Mouse (Mus musculus) forebrain, embryonic 11.5 days (tissue): ENCODE measurements around the gene Zbtb6. TPM values are rescaled to one million over a fixed set of nuclear protein-coding genes. Genes with fewer than 3 reads are reported as not detected.

Source experiments
- ATAC-seq: fragments of 200-750 bp; cut with Nextera tagmentation; replicated peaks from 2 replicates; pipeline ENCODE4 v1.8.0; 2017; ENCODE audit warnings: moderate TSS enrichment; ENCODE audit not compliant: low FRiP score
- DNase-seq: peaks from one replicate; pipeline ENCODE4 v3.0.0-alpha.2; 2017; ENCODE audit warnings: low spot score
- H3K27ac ChIP-seq: fragments of 300-500 bp; sonication (generic); 2 replicates; pipeline ENCODE4 v1.5.1; 2014; ENCODE audit warnings: low read depth, low read length
- H3K27me3 ChIP-seq: fragments of 300-500 bp; sonication (generic); 2 replicates; pipeline ENCODE4 v1.6.1; 2014; ENCODE audit warnings: mild to moderate bottlenecking, low read length, mixed read lengths; ENCODE audit not compliant: control insufficient read depth, insufficient read depth
- H3K36me3 ChIP-seq: fragments of 300-500 bp; sonication (generic); 2 replicates; pipeline ENCODE4 v1.6.1; 2014; ENCODE audit warnings: mild to moderate bottlenecking, low read length, moderate library complexity, mixed read lengths; ENCODE audit not compliant: control insufficient read depth, insufficient read depth
- H3K4me1 ChIP-seq: fragments of 300-500 bp; sonication (generic); replicated peaks from 2 replicates; pipeline ENCODE4 v1.6.1; 2014; ENCODE audit warnings: low read length, mixed read lengths; ENCODE audit not compliant: control insufficient read depth, insufficient read depth
- H3K4me2 ChIP-seq: fragments of 300-500 bp; sonication (generic); 2 replicates; pipeline ENCODE4 v1.6.1; 2014; ENCODE audit warnings: low read depth, mild to moderate bottlenecking, low read length, moderate library complexity, mixed read lengths; ENCODE audit not compliant: severe bottlenecking
- H3K4me3 ChIP-seq: fragments of 300-500 bp; sonication (generic); 2 replicates; pipeline ENCODE4 v1.5.1; 2014; ENCODE audit warnings: low read depth, low read length
- H3K9ac ChIP-seq: fragments of 300-500 bp; sonication (generic); 2 replicates; pipeline ENCODE4 v1.6.1; 2014; ENCODE audit warnings: low read length
- H3K9me3 ChIP-seq: fragments of 300-500 bp; sonication (generic); 2 replicates; pipeline ENCODE4 v1.6.1; 2016; ENCODE audit warnings: low read length, mixed read lengths; ENCODE audit not compliant: control insufficient read depth
- WGBS: fragments of 180-500 bp; shearing (Covaris S2); extraction: QIAGEN DNeasy Blood & Tissue Kit; methylation state at CpG from one replicate; pipeline ENCODE4 v1.1.7; 2014; 5-methylcytosine and 5-hydroxymethylcytosine counted together
- polyA plus RNA-seq: library from polyadenylated mRNA; unstranded; fragments of >200 nt; fragmentation: Nextera tagmentation; extraction: Ambion mirVana; gene quantifications from 2 replicates; pipeline ENCODE4 v1.2.1, GENCODE M21; 2014

The Zbtb6 gene
- polyA plus RNA-seq, result 8.0 and 8.5 TPM in 2 replicates

DNA sequence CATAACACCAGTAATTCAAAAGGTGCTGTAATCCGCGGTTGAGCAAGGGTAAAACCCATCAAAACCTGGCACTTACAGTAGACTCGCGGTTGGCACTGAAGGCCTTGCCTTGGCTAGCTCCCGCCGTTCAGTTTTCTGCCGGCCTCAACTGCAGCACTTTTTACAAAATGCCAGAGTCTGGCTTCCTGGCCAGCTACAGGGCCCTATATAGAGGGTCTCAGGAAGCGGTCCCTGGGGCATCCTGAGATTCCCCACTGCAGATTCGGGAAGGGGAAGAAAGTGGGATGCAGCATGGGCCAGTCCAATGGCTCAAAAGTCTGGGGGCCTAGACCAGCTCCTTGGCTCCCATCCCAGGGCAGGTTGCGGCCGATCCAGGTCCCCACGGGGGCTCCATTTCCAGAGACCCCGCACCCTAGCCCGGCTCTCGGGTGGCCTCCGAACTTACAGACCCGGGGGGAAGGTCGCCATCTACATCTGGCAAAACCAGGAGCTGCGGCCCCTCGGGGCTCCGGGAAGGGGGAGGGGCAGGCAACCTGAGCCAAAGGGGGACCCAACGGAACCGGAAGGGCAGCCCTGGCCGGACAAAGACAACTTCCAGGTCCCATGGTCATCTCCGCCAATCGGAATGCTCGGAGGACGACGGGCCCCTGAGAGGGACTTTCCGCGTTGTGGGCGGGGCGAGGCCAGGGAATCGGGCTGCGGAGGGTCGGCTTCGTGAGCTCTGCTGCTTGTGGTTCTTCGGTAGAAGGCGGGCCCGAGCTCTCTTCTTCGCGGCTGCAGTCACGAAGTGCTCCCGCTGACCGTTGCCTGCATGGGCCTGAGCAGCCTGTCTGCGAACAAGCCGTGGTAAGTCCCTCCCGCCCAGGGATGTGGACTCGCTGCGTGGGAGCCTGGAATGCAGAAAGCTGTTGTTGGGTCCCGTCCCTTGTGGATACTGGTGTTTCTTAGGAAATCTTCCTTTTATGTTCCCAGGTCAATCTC lies at the start of gene Zbtb6, which contains the start of the genes Zbtb26 and Rabgap1:
TSS of gene Zbtb6 (minus strand) at position 561 of the 981 bp plus-strand sequence.
TSS of gene Zbtb26 (minus strand) at position 525 of the 981 bp plus-strand sequence.
TSS of gene Rabgap1 (plus strand) at position 669 of the 981 bp plus-strand sequence.
- peak within 1 kb of the TSS; percentile 81 for H3K4me3 ChIP-seq
- H3K9ac ChIP-seq, result peak within 1 kb of the TSS; percentile 89
- H3K4me2 ChIP-seq, result peak within 1 kb of the TSS; percentile 73
- H3K27ac ChIP-seq, result peak within 1 kb of the TSS; percentile 75
- H3K4me1 ChIP-seq, result no peaks in the 10 kb centered on the region; the same call in 1 of the 2 replicates
- no peaks in the 10 kb centered on the region for H3K36me3 ChIP-seq
- H3K9me3 ChIP-seq, result no peaks in the 10 kb centered on the region
- DNase-seq (peak; percentile 98), ATAC-seq (peak; percentile 99)
- WGBS, result under 1% methylated on average over 51 of the region's 51 CpGs
- no peaks in the 10 kb centered on the region for H3K27me3 ChIP-seq

DNA sequence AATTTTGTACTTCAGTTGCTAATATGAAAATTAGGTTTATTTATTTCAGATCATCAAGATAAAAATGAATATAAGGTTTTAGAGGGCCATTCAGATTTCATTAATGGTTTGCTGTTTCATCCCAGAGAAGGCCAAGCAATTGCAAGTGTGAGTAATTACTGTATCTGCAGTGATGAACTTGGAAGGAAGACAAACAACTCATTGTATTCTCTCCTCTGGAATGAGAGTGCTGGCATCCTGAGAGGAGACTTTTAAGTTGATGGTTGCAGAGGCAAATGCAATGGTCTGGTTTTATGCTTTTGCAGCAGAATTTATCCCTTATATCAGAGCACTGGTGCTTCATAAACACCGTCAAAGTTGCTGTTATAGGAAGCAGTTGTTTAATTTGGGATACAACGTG lies 46.0 kb upstream of the Zbtb6 start:
- no peaks in the 10 kb centered on the region for H3K9me3 ChIP-seq
- DNase-seq (no peak), ATAC-seq (no peak)
- H3K27me3 ChIP-seq, result no peaks in the 10 kb centered on the region
- no peaks in the 10 kb centered on the region for H3K4me1 ChIP-seq
- H3K36me3 ChIP-seq, result peaks cover 10% of the 10 kb centered on the region; the same call in 1 of the 2 replicates
- no peak overlapping the region for H3K27ac ChIP-seq
- no peak overlapping the region for H3K4me3 ChIP-seq
- WGBS, result 93% methylated on average over 2 of the region's 2 CpGs
- no peak overlapping the region for H3K9ac ChIP-seq
- H3K4me2 ChIP-seq, result no peak overlapping the region

DNA sequence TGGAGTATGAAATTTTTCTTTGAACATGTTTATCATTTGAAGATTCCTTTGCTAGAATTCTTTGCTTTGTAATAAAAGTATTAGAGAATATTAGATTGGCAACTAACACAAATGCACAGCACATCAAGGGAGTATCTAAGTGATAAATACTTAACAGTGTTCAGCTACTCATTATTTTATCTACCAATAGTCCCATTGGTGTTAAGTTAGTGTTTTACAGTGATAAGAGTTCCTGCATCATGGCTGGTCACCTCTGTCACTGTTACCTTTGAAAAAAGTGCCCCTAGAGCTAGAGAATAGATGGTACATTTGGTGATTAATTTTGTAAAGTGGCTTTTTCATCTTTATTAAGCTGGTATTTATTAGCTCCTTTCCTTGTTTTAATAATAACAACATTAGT lies 43.4 kb upstream of the Zbtb6 start:
- Histone ChIP-seq H3K4me1 (no peaks in the 10 kb centered on the region), H3K9ac (no peak overlapping the region), H3K36me3 (peaks cover 9% of the 10 kb centered on the region; the same call in 1 of the 2 replicates), H3K27me3 (no peaks in the 10 kb centered on the region), H3K9me3 (no peaks in the 10 kb centered on the region), H3K4me3 (no peak overlapping the region), H3K4me2 (no peak overlapping the region), H3K27ac (no peak overlapping the region)
- ATAC-seq, result no peak
- DNase-seq, result no peak

GRCm38 (mm10) chr2:37485370-37485769 lies 42.4 kb upstream of the Zbtb6 start:
- no peak overlapping the region for H3K9ac ChIP-seq
- H3K4me1 ChIP-seq, result no peaks in the 10 kb centered on the region
- ATAC-seq (no peak), DNase-seq (no peak)
- H3K9me3 ChIP-seq, result no peaks in the 10 kb centered on the region
- H3K4me3 ChIP-seq, result no peak overlapping the region
- H3K27ac ChIP-seq, result no peak overlapping the region
- H3K36me3 ChIP-seq, result peaks cover 9% of the 10 kb centered on the region; the same call in 1 of the 2 replicates
- 88% methylated on average over 1 of the region's 1 CpGs for WGBS
- H3K4me2 ChIP-seq, result no peak overlapping the region
- no peaks in the 10 kb centered on the region for H3K27me3 ChIP-seq

DNA sequence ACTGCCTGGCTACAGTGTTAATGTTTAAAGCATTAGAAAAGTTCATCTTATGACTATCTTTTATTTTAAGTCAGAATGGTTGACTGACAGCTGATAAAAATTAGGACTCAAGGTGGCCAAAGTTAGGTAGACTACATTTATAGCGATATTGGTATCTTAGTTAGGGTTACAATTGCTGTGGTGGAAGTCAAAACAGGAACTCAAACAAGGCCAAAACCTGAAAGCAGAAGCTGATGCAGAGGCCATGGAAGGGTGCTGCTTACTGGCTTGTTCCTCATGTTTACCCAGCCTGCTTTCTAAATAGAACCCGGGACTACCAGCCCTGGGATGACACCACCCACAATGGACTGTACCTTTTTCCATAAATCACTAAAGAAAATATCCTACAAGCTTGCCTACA lies 41.2 kb upstream of the Zbtb6 start:
- no peaks in the 10 kb centered on the region for H3K9me3 ChIP-seq
- no peak overlapping the region for H3K4me3 ChIP-seq
- DNase-seq (no peak), ATAC-seq (no peak)
- no peak overlapping the region for H3K4me2 ChIP-seq
- H3K4me1 ChIP-seq, result no peaks in the 10 kb centered on the region
- no peak overlapping the region for H3K27ac ChIP-seq
- 96% methylated on average over 2 of the region's 2 CpGs for WGBS
- H3K9ac ChIP-seq, result no peak overlapping the region
- no peaks in the 10 kb centered on the region for H3K27me3 ChIP-seq
- peaks cover 9% of the 10 kb centered on the region; the same call in 1 of the 2 replicates for H3K36me3 ChIP-seq

DNA sequence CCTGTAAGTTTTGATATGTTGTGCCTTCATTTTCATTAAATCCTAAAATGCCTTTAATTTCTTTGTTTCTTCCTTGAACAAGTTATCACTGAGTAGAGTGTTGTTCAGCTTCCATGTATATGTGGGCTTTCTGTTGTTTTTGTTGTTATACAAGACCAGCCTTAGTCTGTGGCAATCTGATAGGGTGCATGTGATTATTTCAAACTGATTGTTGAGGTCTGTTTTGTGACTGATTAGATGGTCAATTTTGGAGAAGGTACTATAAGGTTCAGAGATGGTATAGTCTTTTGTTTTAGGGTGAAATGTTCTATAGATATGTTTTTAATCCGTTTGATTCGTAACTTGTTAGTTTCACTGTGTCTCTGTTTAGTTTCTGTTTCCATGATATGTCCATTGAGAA lies 37.1 kb upstream of the Zbtb6 start:
- H3K9me3 ChIP-seq, result no peaks in the 10 kb centered on the region
- no peaks in the 10 kb centered on the region for H3K4me1 ChIP-seq
- no peak overlapping the region for H3K4me3 ChIP-seq
- WGBS, result 95% methylated on average over 2 of the region's 2 CpGs
- H3K27ac ChIP-seq, result no peak overlapping the region
- H3K4me2 ChIP-seq, result no peak overlapping the region
- no peak for ATAC-seq
- DNase-seq, result no peak
- no peaks in the 10 kb centered on the region; the same call in 1 of the 2 replicates for H3K36me3 ChIP-seq
- no peak overlapping the region for H3K9ac ChIP-seq
- H3K27me3 ChIP-seq, result no peaks in the 10 kb centered on the region

GRCm38 (mm10) chr2:37479559-37479958 lies 36.6 kb upstream of the Zbtb6 start:
- ATAC-seq (no peak), DNase-seq (no peak)
- Histone ChIP-seq H3K36me3 (no peaks in the 10 kb centered on the region; the same call in 1 of the 2 replicates), H3K27me3 (no peaks in the 10 kb centered on the region), H3K9ac (no peak overlapping the region), H3K4me2 (no peak overlapping the region), H3K9me3 (no peaks in the 10 kb centered on the region), H3K27ac (no peak overlapping the region), H3K4me3 (no peak overlapping the region), H3K4me1 (no peaks in the 10 kb centered on the region)

GRCm38 (mm10) chr2:37466266-37466665 lies 23.3 kb upstream of the Zbtb6 start:
- H3K27me3 ChIP-seq, result no peaks in the 10 kb centered on the region
- no peak overlapping the region for H3K27ac ChIP-seq
- no peak overlapping the region for H3K4me2 ChIP-seq
- H3K36me3 ChIP-seq, result no peaks in the 10 kb centered on the region; the same call in 1 of the 2 replicates
- DNase-seq (no peak), ATAC-seq (no peak)
- H3K4me1 ChIP-seq, result no peaks in the 10 kb centered on the region
- no peak overlapping the region for H3K9ac ChIP-seq
- 96% methylated on average over 4 of the region's 4 CpGs for WGBS
- no peaks in the 10 kb centered on the region for H3K9me3 ChIP-seq
- no peak overlapping the region for H3K4me3 ChIP-seq
